Mouse (Mus musculus) urinary bladder, postnatal 36 days (tissue): Measurements from ENCODE around the gene Mpzl3.
A peak's percentile ranks its signal among the peaks of the same experiment; 100 is the strongest.
"Not testable (repeated sequence)": the region's sequence is repeated elsewhere in the genome, so short reads cannot be mapped to it uniquely, and the experiment has no call there.

Experiments used
- DNase-seq, 2 experiments: peaks; one replicate each; pipeline ENCODE4 v3.0.0; 2022; ENCODE audit warnings: low spot score in 2 of 2, mixed read lengths in 1 of 2

Gene Mpzl3

DNA sequence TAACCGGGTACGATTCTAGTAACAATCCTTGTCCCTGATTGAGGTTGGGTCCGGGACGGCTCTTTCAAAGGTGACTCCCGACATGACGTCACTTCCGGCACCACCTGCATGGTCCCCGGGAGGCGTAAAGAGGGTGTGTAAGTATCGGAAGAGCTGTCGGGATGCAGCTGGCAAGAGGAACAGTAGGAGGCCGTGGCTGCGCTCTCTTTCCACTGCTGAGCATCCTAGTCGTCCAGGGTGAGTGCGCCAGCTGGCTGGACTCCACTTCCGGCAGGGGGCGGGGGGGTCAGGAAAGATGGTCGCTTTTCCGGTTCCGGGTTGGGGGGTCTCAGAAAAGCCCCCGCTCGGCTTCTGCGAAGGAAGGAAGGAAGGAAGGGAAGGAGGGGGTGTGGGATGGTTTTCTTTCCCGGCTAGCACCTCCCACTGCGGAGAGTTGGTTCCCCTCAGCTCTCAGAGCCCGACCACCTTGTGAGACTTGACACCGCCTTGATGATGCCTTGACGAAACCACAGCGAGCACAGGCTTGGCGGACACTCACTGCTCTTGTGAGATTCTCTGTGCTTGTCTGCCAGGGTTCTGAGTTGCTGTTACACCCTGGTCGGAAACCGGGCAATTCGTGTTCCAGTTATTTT lies at the start of gene Mpzl3:
Gene Mpzl3 (plus strand): TSS at position 105 of the 632 bp plus-strand sequence.
- peak; percentile 72 to 74 for DNase-seq

DNA sequence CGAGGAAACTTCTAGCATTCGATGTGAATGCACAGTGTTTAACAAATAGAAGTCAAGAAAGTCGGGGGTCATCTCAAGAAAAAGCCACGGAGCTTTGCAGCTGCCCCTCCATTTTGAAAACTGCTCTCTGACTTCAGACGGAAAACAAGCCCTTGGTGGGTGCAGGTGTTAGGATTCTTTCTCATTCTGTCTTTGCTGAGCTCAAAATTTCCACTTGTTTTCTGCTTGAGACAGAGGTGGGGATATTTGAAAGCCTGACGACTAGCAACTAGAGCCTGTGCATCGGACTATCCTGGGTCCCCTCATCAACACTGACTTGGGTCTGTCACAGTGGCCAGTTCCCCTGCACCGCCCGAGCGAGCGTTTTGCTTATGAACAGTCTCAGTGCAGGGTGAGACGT lies 47.6 kb upstream of the Mpzl3 start:
- DNase-seq: no peak

DNA sequence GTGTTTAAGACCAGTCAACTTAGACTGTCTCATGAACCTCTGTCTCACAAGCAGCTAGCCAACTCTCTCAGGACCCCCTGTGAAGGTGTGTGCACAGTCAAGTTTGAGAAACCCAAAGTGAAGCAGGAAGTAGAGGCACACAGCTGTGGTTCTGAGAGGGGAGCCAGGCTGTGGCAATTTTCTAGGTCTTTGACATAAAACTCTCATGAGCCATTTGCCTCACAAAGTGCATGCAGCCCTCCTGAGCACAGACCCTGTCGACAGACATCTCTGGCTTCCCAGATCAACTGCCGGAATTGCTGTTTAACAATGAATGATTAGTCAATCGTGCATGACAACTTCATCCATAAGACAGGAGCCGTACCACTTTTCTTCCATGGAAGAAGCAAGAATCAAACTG lies 46.6 kb upstream of the Mpzl3 start:
- no peak for DNase-seq

DNA sequence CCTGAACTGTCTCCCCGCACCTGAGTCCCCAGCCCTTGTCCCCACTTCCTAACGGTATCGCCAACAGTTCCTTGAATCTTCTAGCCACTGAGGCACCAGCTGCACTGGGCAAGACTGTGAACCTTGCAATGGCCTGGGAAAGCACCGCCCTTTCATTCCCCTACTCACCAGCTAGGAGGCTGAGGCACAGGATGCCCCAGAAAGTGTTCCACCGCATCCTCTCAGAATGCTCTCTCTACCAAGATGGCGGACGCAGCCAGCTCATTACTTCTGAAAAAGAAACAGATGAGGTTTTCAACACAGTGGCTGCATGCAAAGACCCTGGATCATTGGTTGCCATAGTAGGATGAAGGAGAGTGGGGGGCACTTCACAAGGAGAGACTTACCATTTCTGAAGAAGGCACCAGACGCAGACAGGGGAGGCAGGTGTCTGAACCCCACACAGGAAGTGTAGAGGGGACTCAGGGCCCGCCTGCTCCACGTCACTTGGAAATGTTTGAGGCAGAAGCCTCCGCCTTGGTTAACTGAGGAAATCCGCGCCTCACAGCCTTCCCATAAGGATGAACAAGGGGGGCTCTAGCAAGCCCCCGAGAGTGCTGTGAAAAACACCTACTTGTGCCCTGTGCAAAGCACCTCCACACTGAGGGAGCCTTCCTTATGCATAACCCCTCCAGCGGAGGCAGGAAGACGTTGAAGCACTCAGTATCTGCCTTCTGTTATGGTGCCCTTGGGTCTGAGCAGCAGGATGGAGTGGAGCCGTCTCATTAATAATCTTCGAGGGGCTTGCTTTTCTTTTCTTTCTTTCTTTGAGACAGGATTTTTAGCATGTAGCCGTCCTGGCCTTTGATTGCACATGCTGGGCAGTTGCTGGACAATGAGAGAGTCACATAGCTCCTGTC lies 45.6 kb upstream of the Mpzl3 start, which contains the start of gene Cd3e:
Gene Cd3e (minus strand): TSS at position 448 of the 899 bp plus-strand sequence.
- DNase-seq: no peak

DNA sequence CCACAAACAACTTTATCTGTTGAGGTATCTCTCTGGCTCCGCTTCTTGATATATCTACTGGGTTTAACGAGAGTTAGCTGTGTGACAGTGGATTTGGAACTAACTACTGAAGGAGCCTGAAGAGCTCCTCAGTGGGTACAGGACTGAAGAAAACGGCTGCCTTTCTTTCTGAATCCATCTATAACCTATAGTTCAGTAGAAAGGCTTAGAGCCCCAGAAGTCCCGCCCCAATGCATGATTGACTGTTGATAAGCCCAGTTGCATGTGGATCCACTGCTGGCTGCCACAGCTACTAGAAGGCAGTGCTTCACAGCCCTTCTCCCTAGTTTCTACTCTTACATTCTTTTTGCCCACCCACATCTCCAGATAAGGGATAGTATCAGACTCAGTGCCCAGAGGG lies 44.5 kb upstream of the Mpzl3 start:
- DNase-seq: no peak

DNA sequence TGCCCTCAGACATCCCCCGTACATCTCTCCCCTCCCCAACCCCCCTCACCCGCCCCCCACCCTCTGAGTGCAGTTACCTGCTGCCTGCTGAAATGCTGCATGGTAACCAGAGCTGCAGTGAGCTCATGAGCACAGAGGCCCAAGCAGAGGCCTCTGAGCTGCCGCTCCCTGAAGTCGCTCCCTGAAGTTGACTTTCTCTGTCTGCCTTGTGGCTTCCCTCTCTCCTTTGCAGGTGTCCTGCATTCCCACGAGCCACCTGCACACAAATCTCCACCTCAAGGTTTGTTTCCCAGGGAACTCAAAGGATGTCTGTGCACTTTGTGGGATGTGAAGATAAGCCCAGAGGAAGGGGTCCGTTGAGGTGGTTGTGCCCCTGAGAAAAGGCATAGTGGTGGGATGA lies 43.7 kb upstream of the Mpzl3 start:
- no peak for DNase-seq

DNA sequence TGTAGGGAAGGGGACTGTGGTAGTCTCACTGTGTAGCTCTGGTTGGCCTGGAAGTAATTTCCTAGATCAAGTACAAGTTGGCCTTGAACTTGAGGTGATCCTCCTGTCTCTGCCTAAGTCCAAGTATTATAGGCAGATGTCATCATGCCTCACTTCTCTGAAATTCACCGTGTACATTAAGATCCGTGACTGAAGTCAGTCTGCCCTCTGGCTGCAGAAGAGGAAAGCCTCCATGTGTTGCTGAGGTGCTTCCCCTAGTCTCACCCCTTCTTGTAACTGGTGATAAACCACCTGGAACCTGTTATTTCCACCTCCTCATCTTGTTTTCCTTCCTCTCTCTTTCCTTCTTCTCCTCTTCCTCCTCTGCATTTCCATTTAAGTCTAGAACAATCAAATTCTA lies 40.1 kb upstream of the Mpzl3 start:
- DNase-seq: no peak

DNA sequence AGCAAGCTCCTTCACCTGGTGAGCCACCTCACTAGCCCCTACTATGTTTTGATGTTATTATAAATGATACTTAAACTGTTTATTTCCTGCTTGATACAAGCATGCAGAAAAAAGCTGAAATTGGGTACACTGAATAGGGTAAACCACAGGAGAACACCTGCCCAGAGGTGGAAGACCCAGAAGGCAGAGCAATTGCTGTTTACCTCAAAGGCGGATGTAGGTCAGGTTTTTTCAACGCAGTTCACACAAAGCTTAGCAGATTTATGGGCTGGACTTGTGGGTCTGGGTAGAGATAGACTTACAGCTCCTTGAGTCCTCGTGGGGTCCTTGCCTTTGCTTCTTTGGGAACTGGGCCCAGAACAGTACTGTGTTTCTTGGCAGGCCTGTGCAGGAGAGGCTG lies 39.1 kb upstream of the Mpzl3 start:
- DNase-seq: no peak

DNA sequence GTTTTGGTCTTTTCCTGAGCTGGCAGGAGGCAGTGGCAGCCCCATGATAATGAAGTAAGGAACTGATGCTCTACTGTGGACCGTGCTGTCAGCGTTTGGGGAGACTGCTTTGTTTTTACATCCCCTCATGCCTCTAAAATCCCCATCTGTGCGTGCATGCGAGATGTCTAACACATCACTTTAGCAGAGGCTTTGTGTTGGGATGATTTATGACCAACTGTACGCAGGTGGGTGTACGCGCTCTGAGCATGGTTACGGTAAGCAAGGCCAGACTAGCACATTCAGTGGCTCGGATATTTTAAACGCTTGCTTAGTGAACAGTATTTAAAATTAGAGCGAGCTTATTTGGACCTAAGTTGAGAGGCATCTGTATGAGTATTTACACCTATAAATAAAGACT lies 37.0 kb upstream of the Mpzl3 start:
- no peak for DNase-seq

DNA sequence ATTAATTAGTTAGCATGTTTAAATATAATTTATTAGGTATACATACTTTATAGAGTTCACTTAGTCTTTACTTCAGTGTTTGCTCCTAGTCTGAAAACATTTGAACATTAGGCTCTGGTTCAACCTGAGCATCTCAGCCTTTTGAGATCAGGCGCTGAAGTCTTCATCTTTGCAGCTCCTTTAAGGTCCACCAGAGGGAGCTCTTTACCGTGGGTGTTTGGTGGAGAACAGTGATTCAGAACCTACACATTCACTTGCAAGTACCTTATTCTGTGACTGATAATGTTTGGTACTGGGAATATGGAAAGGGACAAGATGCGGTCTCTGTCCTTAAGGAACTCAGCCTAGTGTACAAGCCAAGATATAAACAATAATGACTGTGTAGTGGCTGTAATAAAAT lies 32.2 kb upstream of the Mpzl3 start:
- DNase-seq: peak; percentile 49 to 52

DNA sequence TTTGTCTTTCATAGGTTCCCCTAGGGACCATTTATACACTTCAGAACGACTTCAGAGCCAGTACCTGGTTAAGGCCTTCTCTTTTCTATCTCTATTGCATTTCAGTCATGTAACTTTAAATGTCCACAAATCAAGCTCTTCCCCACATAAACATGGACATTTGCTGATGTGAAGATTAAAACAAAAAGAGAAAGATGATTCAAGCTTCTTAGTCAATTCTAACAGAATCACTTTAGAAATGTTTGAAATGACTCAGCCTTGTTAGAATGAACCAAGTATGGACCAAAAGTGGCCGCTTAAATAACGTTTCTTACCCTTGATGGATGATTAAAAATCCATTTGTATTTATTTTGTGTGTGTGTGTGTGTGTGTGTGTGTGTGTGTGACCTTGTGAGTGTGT lies 31.3 kb upstream of the Mpzl3 start:
- no peak for DNase-seq

DNA sequence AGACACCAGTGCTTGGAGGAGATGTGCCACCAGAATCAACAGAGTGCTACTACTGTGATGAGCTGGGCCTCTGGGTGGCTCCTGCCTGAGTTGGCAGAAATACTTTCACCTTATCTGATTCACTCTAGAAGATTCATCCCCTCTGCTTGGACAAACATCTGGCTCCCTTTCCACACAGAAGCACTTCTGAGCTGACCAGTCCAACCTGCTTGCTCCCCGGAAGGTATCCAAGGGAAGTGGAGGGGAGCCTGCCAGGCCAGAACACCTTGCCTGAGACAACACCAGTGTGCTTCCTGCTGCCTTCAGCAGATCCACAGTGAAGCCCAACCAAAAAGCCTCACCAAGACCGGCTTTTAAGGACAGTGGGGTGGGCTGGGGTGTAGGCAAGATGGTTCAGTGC lies 30.8 kb upstream of the Mpzl3 start:
- DNase-seq: peak; percentile 32 to 48

DNA sequence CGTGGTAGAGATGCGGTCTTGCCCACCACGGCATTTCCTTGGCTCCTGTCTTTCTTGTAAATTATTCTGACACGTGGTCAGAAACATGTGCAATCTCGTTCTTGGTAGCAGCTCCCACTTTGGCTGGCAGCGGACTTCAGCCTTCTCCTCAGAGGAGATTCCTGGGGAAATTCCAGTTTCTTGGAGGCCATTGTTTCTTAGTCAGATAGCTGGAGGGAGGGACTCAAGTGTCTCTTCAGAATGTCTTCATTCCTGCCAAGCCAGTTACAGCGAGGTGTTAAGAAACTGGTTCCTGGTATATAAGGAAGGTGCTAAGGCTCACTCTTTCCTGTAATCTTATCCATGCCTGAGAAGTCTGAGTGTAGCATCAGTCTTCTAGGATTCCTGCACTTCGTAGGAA lies 27.6 kb upstream of the Mpzl3 start:
- no peak for DNase-seq

DNA sequence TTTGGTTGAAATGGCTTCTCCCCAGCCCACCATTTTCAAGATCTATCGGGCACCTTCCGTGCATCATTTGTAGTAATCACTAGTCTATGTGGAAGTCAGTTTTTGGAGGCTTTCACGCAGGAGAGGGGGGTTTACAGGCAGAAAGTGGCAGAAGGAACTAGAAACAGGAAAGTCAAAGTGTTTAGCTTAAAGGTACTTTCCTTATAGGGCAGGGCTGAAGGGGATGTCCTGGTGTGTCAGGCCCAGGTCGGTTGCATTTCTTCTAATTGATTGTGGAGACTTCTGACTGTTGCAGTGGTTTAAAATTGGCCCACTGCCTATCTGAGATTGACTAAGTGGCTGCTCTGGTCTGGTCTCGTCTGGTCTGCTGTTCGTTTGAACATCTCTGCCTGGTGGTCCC lies 24.6 kb upstream of the Mpzl3 start:
- no peak for DNase-seq

DNA sequence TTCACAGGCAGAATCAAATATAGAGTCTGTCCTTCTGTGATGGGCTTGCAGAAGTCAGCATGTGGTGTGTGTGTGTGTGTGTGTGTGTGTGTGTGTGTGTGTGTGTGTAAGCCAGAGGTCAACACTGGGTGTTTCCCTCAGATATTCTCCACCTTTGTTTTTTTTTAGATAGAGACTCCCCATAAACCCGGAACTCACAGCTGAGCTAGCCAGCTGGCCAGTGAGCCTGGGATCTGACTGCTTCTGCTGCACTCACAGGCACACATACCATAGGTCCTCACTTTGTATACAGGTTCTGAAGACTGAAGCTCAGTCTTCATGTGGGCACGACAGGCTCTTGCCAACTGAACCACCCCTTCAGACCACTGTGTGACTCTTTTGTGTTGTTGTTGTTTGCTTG lies 22.7 kb upstream of the Mpzl3 start:
- no peak for DNase-seq

DNA sequence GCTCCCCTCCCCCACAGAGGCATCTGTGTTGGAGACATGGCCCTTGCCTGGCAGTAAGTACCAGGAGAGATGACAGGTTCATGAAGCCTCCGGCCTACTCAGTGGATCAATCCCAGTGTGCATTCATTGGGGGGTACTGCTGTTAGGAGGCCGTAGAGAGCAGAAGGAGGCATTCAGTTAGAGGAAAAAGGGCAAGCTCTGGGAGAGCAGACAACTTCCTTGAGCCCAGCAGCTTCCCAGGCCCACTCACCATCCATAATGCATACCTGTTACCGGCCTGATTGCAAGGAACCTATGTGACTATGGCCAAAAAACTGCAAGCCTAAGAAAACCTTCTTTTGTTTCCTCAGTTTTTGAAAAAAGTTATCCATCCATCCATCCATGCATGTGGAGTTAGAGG lies 20.5 kb upstream of the Mpzl3 start:
- no peak for DNase-seq

DNA sequence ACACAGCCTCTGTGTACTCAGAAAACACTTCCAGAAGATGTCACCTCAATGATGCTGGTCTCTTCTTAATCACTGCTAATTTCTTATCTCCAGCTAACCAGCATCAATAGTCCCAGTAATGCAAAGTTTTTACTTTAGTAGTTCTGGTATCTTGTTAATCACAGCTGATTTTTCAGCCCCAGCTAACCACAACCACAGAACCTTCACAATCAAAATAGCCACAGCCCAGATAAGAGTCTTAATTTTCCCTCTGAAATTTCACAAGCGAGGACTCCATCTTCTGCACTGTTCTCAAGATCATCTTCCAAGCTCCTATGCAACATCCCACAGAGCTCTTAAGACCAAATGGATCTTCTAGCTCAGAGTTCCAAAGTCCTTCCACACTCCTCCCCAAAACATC lies 17.2 kb upstream of the Mpzl3 start:
- not testable (repeated sequence) for DNase-seq

DNA sequence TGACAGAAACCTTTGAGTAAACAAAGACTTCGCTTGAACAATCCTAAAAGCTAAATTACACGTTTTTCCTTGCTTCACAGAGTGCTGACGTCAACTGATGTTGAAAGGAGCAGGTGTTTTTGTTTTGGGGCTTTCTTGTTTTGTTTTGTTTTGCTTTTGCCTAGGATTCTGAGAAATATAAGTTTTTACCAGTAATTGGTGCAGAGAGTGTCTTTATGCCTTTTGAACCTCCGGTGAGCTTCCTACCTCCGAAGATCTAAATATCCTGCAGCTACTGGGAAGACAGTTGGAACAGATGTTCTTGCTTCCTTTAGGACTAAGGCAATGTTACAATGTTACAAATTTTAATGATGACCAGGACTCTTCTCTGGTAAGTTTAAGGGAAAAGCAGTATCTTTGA lies 15.5 kb upstream of the Mpzl3 start, which contains the start of gene Mpzl2:
Gene Mpzl2 (plus strand): TSS at position 301 of the 400 bp plus-strand sequence.
- no peak for DNase-seq

DNA sequence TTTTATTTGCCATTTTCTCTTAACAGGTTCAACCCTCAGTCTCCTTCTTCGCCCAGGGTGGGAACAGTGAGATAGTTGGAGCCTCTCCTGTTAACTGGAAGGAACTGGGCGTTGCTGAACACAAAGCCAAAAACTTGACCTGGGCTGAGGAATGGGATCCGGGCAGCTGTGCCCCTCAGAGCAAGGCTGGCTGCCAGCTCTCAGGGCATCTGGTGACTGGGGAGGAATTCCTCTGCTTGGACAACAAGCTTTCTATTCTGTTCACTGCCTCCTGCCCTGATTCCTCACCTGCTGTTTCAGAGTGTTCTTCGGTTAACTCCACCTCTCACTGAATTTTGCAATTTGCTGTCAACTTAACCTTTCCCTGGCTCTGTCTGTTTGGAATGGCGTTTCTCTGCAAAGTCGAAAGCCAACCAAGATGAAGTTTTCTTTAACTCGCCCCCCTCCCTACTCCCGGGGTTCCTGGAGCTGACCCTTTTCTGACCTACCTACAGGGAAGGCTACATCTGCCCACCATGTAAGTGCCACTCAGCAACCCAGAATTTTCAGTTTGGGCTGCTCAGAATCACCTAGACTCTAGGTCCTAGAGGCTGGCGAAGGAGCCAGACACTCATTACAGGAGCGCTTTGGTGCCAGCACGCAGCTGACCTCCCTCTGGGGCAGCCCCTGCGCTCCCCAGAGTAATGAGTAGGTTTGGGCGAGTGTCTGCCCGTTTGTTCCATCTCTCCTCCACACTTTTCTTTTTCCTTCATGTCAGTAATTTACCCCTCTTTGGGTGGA lies 14.7 kb upstream of the Mpzl3 start:
- DNase-seq: peak in 1 of 2 experiments; percentile 19

DNA sequence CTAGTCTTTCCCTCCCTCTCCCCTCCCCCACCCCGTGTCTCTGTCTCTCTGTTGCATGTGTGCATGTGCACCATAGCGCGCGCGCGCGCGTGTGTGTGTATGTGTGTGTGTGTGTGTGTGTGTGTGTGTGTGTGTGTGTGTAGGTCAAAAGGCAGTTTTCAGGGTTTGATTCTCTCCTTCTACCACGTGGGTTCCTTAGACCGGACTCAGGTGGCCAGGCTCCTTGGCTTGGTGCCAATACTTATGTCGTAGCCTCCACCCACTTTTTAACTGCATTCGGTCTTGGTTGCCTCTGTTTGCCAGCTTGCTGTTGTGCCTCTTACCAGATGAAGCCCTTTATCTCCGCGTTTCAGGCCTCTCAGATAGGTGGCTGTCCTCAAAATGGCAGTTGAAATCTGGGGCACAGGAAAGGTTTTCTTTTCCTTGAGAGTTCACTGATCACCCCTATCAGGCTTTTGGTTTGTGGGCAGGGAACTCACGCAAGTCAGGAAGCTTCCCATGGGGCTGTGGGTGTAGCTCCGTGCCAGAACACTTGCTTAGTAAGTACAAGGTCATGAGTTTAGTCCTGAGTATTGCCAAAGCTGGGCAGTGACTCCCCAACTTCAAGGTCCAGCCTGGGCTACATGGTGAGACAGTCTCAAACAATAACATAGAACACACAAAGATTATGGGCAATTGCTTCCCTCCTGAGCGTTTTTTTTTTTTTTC lies 13.7 kb upstream of the Mpzl3 start:
- peak; percentile 47 to 55 for DNase-seq

DNA sequence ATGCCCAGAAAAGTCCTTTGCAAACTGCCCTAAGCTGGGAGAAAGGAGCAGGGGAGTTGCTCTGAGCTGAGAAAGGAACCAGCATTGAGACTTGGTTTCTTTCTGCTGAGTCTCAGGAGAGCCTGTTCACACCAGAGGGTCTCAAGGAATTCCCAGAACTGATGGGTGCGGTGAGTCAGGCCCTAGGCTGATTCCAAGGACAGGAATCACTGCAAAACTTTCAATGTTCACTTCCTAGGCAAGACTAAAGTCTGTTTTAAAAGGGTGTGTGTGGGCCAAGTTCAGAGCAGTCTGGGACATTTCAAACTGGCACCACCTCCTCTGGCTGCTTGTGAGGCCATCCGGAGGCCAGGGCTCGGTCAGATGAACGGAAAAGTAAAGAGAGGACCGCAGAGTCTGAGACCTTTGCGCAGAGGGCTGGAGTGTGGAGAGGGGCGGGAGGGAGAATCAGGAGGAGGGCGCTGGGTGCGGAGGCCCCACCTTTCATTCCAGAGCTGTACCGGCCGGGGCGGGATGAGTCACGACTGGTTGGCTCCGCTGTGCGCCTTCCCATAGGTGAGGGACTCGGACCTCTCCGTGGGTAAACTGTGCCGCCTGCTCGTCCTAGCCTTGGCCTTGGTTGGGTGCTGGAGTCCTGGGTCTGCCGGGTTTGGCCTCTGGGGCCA lies 12.8 kb upstream of the Mpzl3 start:
- DNase-seq: peak; percentile 78 to 85
